Mouse (Mus musculus) macrophage (primary cell): Measurements from ENCODE around the gene Zbtb7a. TPM values are rescaled to one million over a fixed set of nuclear protein-coding genes. Genes with fewer than 3 reads are reported as not detected.
"Not testable (repeated sequence)": the region's sequence is repeated elsewhere in the genome, so short reads cannot be mapped to it uniquely, and the experiment has no call there.

Experiments
- H3K27ac ChIP-seq: fragments of 350-480 bp; formaldehyde crosslinking; 2 replicates; pipeline ENCODE4 v1.9.0; 2021
- H3K36me3 ChIP-seq: fragments of 350-480 bp; formaldehyde crosslinking; 2 replicates; pipeline ENCODE4 v1.9.0; 2021; ENCODE audit errors: inconsistent target
- H3K4me3 ChIP-seq: fragments of 350-480 bp; formaldehyde crosslinking; 2 replicates; pipeline ENCODE4 v1.9.0; 2021; ENCODE audit errors: inconsistent target
- H3K79me2 ChIP-seq: fragments of 350-480 bp; formaldehyde crosslinking; 2 replicates; pipeline ENCODE4 v1.9.0; 2021; ENCODE audit errors: inconsistent target
- WGBS: methylation state at CpG from one replicate; pipeline ENCODE4 v1.1.7; 2026; ENCODE audit warnings: inconsistent platforms; ENCODE audit not compliant: missing documents; 5-methylcytosine and 5-hydroxymethylcytosine counted together
- polyA plus RNA-seq: library from polyadenylated mRNA; stranded (reverse); fragments of 250-400 nt; gene quantifications from 3 replicates; pipeline ENCODE4 v1.2.4, GENCODE M21; 2018; ENCODE audit warnings: inconsistent platforms

Gene Zbtb7a
- polyA plus RNA-seq, 1 experiment from 2014 or later = 48.1 TPM

GRCm38 (mm10) chr10:81169411-81169900 is 34.4 kb downstream of the Zbtb7a start:
- WGBS = 18% methylated on average over 7 of the region's 14 CpGs
- not testable (repeated sequence) for H3K27ac ChIP-seq, H3K4me3 ChIP-seq, H3K36me3 ChIP-seq
- peaks cover 29% of the 10 kb centered on the region for H3K79me2 ChIP-seq

GRCm38 (mm10) chr10:81173132-81173531 is 38.1 kb downstream of the Zbtb7a start:
- Histone ChIP-seq H3K79me2 (peaks cover 17% of the 10 kb centered on the region), H3K27ac (peak overlapping the region; percentile 57), H3K4me3 (no peak overlapping the region), H3K36me3 (peaks cover 6% of the 10 kb centered on the region; the same call in 1 of the 2 replicates)
- 3% methylated on average over 21 of the region's 21 CpGs for WGBS

DNA sequence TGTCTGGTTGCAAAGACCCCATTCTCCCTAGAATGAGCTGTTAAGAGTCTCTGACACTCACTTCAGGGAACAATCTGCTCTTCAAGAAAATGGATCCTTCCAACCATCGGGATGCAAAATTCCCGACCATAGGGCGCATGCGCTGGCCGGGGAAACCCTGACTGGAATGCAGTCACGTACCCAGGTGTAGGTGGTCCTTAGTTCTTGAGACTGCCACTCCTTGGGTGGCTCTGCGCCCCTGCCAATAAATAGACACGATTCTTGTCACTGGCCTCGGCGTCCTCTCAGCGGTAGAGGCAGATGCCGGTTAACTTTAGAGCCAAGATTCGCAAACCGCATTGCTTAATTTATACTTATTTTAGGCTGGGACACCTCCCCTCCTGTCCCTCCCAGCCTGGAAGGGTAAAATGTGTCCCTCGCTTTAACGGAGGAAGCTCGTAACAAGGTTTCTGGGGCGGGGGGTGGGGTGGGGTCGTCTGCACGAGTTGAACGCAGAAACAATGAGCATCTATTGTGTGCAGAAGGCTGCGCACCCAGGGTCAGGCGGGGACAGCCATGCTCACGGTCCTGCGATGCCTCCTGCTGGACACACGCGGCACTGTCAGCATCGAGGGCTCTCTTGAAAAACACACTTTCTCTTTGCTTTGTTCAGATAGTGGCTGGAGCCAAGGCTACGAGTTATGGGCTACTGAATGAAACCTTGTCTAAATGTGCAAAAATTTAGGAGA is 39.8 kb downstream of the Zbtb7a start:
- Histone ChIP-seq H3K36me3 (peaks cover 23% of the 10 kb centered on the region), H3K4me3 (no peak overlapping the region), H3K27ac (peak overlapping the region; percentile 33), H3K79me2 (peaks cover 33% of the 10 kb centered on the region)
- WGBS = 17% methylated on average over 29 of the region's 29 CpGs

DNA sequence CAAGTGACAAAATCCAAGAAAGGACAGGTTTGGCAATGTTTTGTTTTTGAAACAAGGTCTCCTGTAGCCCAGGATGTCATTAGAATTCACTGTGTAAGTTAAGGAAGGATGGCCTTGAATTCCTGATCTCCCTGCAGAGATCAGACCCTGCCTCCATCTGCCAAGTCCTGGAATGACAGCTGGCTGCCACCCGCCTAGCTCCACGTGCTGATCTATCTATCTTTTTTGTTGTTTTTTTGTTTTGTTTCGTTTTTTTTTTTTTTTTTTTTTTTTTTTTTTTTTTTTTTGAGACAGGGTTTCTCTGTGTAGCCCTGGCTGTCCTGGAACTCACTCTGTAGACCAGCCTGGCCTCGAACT is 40.3 kb downstream of the Zbtb7a start:
- peak overlapping the region; percentile 33 for H3K27ac ChIP-seq
- H3K4me3 ChIP-seq = not testable (repeated sequence)
- peaks cover 39% of the 10 kb centered on the region for H3K79me2 ChIP-seq
- 0% methylated on average over 1 of the region's 4 CpGs for WGBS
- H3K36me3 ChIP-seq = peaks cover 28% of the 10 kb centered on the region

DNA sequence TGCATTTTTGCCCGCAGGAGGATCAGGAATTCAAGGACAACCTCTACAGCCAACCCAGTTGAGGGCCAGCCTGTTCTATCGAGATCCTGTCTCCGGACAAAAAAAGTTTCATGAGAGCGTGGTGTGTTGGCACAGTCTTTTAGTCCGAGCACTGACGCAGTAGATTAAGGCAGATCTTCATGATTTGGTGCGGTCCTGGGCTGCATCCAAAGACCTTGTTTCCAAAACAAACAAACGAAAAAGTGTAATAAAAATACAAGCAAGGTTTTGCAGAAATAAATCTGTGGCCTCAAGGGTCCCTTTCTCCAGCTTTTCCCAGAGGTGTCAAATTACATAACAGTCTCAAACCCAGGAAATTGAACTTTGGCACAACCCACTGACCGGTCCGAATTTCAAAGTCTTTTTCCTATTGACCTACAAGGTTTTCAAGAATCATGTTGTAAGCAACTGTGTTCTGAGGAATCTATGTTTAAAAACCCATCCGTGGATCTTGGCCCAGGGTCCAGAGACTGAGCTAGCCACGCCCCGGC is 41.0 kb downstream of the Zbtb7a start:
- peaks cover 45% of the 10 kb centered on the region for H3K79me2 ChIP-seq
- H3K27ac ChIP-seq = peak overlapping the region; percentile 31; the same call in 1 of the 2 replicates
- WGBS = 23% methylated on average over 12 of the region's 13 CpGs

GRCm38 (mm10) chr10:81176466-81177271 is 41.6 kb downstream of the Zbtb7a start, which contains the start of gene Eef2:
Gene Eef2 (plus strand): TSS chr10:81176631.
- Histone ChIP-seq H3K79me2 (peaks cover 45% of the 10 kb centered on the region), H3K36me3 (peaks cover 42% of the 10 kb centered on the region), H3K27ac (peak within 1 kb of the TSS; percentile 65), H3K4me3 (peak within 1 kb of the TSS; percentile 94)
- under 1% methylated on average over 75 of the region's 77 CpGs for WGBS

More for the DNA sequence above, 41.0 kb downstream of the Zbtb7a start:
- Histone ChIP-seq H3K4me3 (peak overlapping the region; percentile 6; the same call in 1 of the 2 replicates), H3K36me3 (peaks cover 35% of the 10 kb centered on the region)

GRCm38 (mm10) chr10:81177491-81177925 is 42.5 kb downstream of the Zbtb7a start:
- H3K36me3 ChIP-seq = peaks cover 49% of the 10 kb centered on the region
- peak overlapping the region; percentile 94 for H3K4me3 ChIP-seq
- peaks cover 45% of the 10 kb centered on the region for H3K79me2 ChIP-seq
- H3K27ac ChIP-seq = peak overlapping the region; percentile 65
- 22% methylated on average over 16 of the region's 16 CpGs for WGBS

GRCm38 (mm10) chr10:81177958-81178712 is 43.1 kb downstream of the Zbtb7a start:
- H3K79me2 ChIP-seq = peaks cover 45% of the 10 kb centered on the region
- peaks cover 49% of the 10 kb centered on the region for H3K36me3 ChIP-seq
- peak overlapping the region; percentile 94 for H3K4me3 ChIP-seq
- WGBS = 74% methylated on average over 12 of the region's 14 CpGs
- peak overlapping the region; percentile 65 for H3K27ac ChIP-seq

GRCm38 (mm10) chr10:81178927-81179326 is 43.9 kb downstream of the Zbtb7a start:
- H3K27ac ChIP-seq = no peak overlapping the region
- H3K36me3 ChIP-seq = peaks cover 49% of the 10 kb centered on the region
- H3K79me2 ChIP-seq = peaks cover 51% of the 10 kb centered on the region
- no peak overlapping the region for H3K4me3 ChIP-seq
- 93% methylated on average over 10 of the region's 11 CpGs for WGBS

- peaks cover 58% of the 10 kb centered on the region for H3K79me2 ChIP-seq
- H3K36me3 ChIP-seq = peaks cover 49% of the 10 kb centered on the region
- H3K4me3 ChIP-seq = no peak overlapping the region
- H3K27ac ChIP-seq = no peak overlapping the region
- 92% methylated on average over 29 of the region's 32 CpGs for WGBS
Observed at GRCm38 (mm10) chr10:81179451-81180342, 44.7 kb downstream of the Zbtb7a start.

- no peak overlapping the region for H3K4me3 ChIP-seq
- H3K36me3 ChIP-seq = peaks cover 54% of the 10 kb centered on the region
- WGBS = 90% methylated on average over 8 of the region's 13 CpGs
- no peak overlapping the region for H3K27ac ChIP-seq
- H3K79me2 ChIP-seq = peaks cover 69% of the 10 kb centered on the region
Observed at GRCm38 (mm10) chr10:81180946-81181345, 45.9 kb downstream of the Zbtb7a start.

DNA sequence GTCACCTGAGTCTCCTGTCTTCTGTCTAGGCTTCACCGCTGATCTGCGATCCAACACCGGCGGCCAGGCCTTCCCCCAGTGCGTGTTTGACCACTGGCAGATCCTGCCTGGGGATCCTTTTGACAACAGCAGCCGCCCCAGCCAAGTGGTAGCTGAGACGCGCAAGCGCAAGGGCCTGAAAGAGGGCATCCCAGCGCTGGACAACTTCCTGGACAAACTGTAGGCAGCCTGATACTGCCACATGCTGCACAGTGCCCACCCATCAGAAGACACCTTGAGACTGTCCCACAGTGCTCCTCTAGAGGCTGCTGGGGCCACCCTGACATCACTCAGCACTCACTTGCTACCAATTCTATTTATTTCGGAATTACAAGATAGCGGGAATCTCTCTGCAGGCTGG is 46.8 kb downstream of the Zbtb7a start:
- Histone ChIP-seq H3K36me3 (peaks cover 55% of the 10 kb centered on the region), H3K79me2 (peaks cover 71% of the 10 kb centered on the region)
- not testable (repeated sequence) for H3K27ac ChIP-seq, H3K4me3 ChIP-seq
- WGBS = 91% methylated on average over 8 of the region's 12 CpGs
